Mouse (Mus musculus): Measurements from ENCODE around the gene Aco2.

- TF ChIP-seq CTCF (IDR thresholded peaks at IDR 0.05; ENCODE audit: low read depth, low read length): no peak
- TF ChIP-seq POLR2A (IDR thresholded peaks at IDR 0.05; ENCODE audit: insufficient read depth, low read length): no peak
These were observed 82.6 kb downstream of the Aco2 start for GRCm38 (mm10) chr15:81954716-81955115.

All from ES-Bruce4 (cell line).